36 mouse cellular contexts compared by ENCODE assay signal in genomic region chr6:39537276-39537675, GRCm38 (mm10). TPM values are rescaled to one million over a fixed set of nuclear protein-coding genes. Genes with fewer than 3 reads are reported as not detected.
"Had no signal": no experiment of that assay in that cellular context is flagged by ENCODE, and none has a peak within 500 bp of the region (broad histone marks: within the 10 kb centered on the region; RNA-seq: fewer than 3 reads in every experiment).

No protein-coding gene starts in this region.

- DNase-seq: left cerebral cortex, postnatal 4 days; liver; liver, embryonic 13.5 days; liver, postnatal 0 days; lung, adult 18-20 months; lung, adult 2 months; lung, embryonic 14.5 days; lung, postnatal 10 days; lung, postnatal 14 days; lung, postnatal 36 days; lung, postnatal 4 days; midbrain, embryonic 14.5 days had no signal

- H3K4me3 ChIP-seq: limb, embryonic 10.5 days; limb, embryonic 12.5 days; limb, embryonic 13.5 days; limb, embryonic 15.5 days; liver, embryonic 12.5 days; liver, embryonic 13.5 days; liver, embryonic 15.5 days; lung, embryonic 15.5 days; megakaryocyte, embryonic 14.5 days; midbrain, embryonic 10.5 days; midbrain, embryonic 12.5 days; midbrain, embryonic 13.5 days; midbrain, embryonic 15.5 days; neural tube, embryonic 12.5 days had no signal

- H3K36me3 ChIP-seq: liver, embryonic 12.5 days; liver, embryonic 13.5 days; liver, embryonic 15.5 days; lung, embryonic 15.5 days; midbrain, embryonic 15.5 days had no signal

- H3K4me2 ChIP-seq: limb, embryonic 12.5 days; limb, embryonic 13.5 days; limb, embryonic 15.5 days; liver, embryonic 11.5 days; liver, embryonic 12.5 days; liver, embryonic 13.5 days; liver, embryonic 15.5 days; lung, embryonic 14.5 days; lung, embryonic 15.5 days; midbrain, embryonic 11.5 days; midbrain, embryonic 12.5 days; midbrain, embryonic 13.5 days; midbrain, embryonic 15.5 days; neural tube, embryonic 12.5 days had no signal

- H3K27ac ChIP-seq: limb, embryonic 15.5 days; liver, embryonic 12.5 days; liver, embryonic 13.5 days; liver, embryonic 14.5 days; liver, embryonic 15.5 days; lung, embryonic 15.5 days; macrophage; midbrain, embryonic 10.5 days; midbrain, embryonic 12.5 days; midbrain, embryonic 13.5 days; midbrain, embryonic 15.5 days; neural tube, embryonic 12.5 days had no signal

- H3K27me3 ChIP-seq: limb, embryonic 12.5 days; limb, embryonic 13.5 days; limb, embryonic 15.5 days; liver, embryonic 12.5 days; liver, embryonic 13.5 days; lung, embryonic 15.5 days; midbrain, embryonic 12.5 days; midbrain, embryonic 13.5 days; midbrain, embryonic 15.5 days; neural tube, embryonic 12.5 days had no signal

- ATAC-seq: liver, embryonic 12.5 days; liver, postnatal 0 days; lung, postnatal 0 days; midbrain, embryonic 13.5 days; midbrain, embryonic 15.5 days; midbrain, embryonic 16.5 days had no signal

RNA-seq across cellular contexts. Expression of gene Dennd2a, which starts 20.4 kb away (rescaled TPM):
- total RNA-seq: megakaryocyte-erythroid progenitor cell, adult 5-6 weeks; monocyte, adult 5-6 weeks had no signal

RNA-seq across cellular contexts. Expression of gene Gm42420, which starts 48.3 kb away (rescaled TPM):
- total RNA-seq: left cerebral cortex, postnatal 10 days; midbrain, postnatal 0 days; monocyte, adult 5-6 weeks had no signal
- polyA plus RNA-seq: liver, adult 2 months; lung, adult 2 months; macrophage had no signal
